Mouse (Mus musculus) liver, postnatal 0 days (tissue): Measurements from ENCODE around the gene Gm37240.

ENCODE experiments used
- CTCF ChIP-seq: sonication (generic); IDR thresholded peaks from 2 replicates; pipeline ENCODE4 v1.5.1; 2016; ENCODE audit warnings: antibody characterized with exemption, low read depth
- EP300 ChIP-seq: IDR thresholded peaks from 2 replicates; pipeline ENCODE4 v1.6.1; 2016; ENCODE audit warnings: antibody characterized with exemption, low read depth, mild to moderate bottlenecking

- no peak for TF ChIP-seq EP300
- TF ChIP-seq CTCF = no peak
These were observed 1011.1 kb downstream of the Gm37240 start for GRCm38 (mm10) chr3:84876211-84876610.
